Mouse (Mus musculus) embryonic facial prominence, embryonic 14.5 days (tissue): ENCODE measurements at regions not wholly inside any gene's neighbourhood (a gene's known extent, or its start where the extent isn't known, plus 50 kb on each side); places are given as distances from the start of the nearest gene placed in this dataset.
A peak's percentile ranks its signal among the peaks of the same experiment; 100 is the strongest.

Experiments used
- ATAC-seq: fragments of 200-750 bp; cut with Nextera tagmentation; 2 replicates; pipeline ENCODE4 v1.8.0; 2017; ENCODE audit warnings: low read depth, moderate number of reproducible peaks, moderate TSS enrichment
- DNase-seq: peaks from one replicate; pipeline ENCODE4 v3.0.0-alpha.2; 2015; ENCODE audit warnings: low spot score
- H3K27ac ChIP-seq: fragments of 300-500 bp; sonication (generic); replicated peaks from 2 replicates; pipeline ENCODE4 v1.5.1; 2014; ENCODE audit warnings: low read depth, mild to moderate bottlenecking, low read length, moderate library complexity
- H3K27me3 ChIP-seq: fragments of 300-500 bp; sonication (generic); replicated peaks from 2 replicates; pipeline ENCODE4 v1.6.1; 2014; ENCODE audit warnings: low read length; ENCODE audit not compliant: control insufficient read depth, insufficient read depth
- H3K36me3 ChIP-seq: fragments of 300-500 bp; sonication (generic); 2 replicates; pipeline ENCODE4 v1.6.1; 2014; ENCODE audit warnings: low read length, mixed read lengths; ENCODE audit not compliant: control insufficient read depth, insufficient read depth
- H3K4me1 ChIP-seq: fragments of 300-500 bp; sonication (generic); 2 replicates; pipeline ENCODE4 v1.6.1; 2014; ENCODE audit warnings: antibody characterized with exemption, low read length; ENCODE audit not compliant: control insufficient read depth, insufficient read depth
- H3K4me2 ChIP-seq: fragments of 300-500 bp; sonication (generic); 2 replicates; pipeline ENCODE4 v1.6.1; 2014; ENCODE audit warnings: low read depth, mild to moderate bottlenecking, low read length, moderate library complexity, mixed read lengths
- H3K4me3 ChIP-seq: fragments of 300-500 bp; sonication (generic); 2 replicates; pipeline ENCODE4 v1.5.1; 2014; ENCODE audit warnings: low read depth, mild to moderate bottlenecking, low read length
- H3K9ac ChIP-seq: fragments of 300-500 bp; sonication (generic); 2 replicates; pipeline ENCODE4 v1.6.1; 2014; ENCODE audit warnings: low read depth, mild to moderate bottlenecking, low read length, moderate library complexity, mixed read lengths
- H3K9me3 ChIP-seq: fragments of 300-500 bp; sonication (generic); 2 replicates; pipeline ENCODE4 v1.6.1; 2016; ENCODE audit warnings: low read length; ENCODE audit not compliant: control insufficient read depth
- WGBS: fragments of 180-500 bp; shearing (Covaris S2); extraction: QIAGEN DNeasy Blood & Tissue Kit; methylation state at CpG from one replicate; pipeline ENCODE4 v1.1.7; 2014; 5-methylcytosine and 5-hydroxymethylcytosine counted together

DNA sequence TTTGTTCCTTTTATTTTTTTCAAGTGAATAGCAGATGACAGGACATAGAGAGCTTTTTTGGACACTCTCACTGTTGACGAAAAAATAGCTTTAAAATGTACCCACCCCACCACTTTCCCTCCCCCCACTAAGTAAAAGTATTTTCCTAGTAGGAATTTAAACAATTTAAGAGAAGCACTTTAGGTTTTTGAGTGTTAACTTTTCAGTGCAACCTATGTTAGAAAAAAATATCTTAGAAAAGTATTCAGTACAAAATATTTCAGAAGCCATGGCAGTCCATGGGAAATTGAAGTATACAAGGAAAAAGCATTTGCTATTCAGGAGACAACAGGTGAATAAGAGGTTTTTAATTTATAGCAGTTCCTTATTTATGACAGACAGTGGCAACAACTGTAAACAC lies 431.9 kb downstream of the Gja1 start:
- H3K9ac ChIP-seq: no peak overlapping the region
- H3K27ac ChIP-seq: no peak overlapping the region
- no peak for ATAC-seq
- no peak overlapping the region for H3K4me2 ChIP-seq
- no peak for DNase-seq
- 0 out of 2 replicates have a peak, but pooled peaks cover 7% of the 10 kb centered on the region for H3K4me1 ChIP-seq
- no peaks in the 10 kb centered on the region for H3K27me3 ChIP-seq
- H3K4me3 ChIP-seq: no peak overlapping the region
- no peaks in the 10 kb centered on the region for H3K36me3 ChIP-seq
- no peaks in the 10 kb centered on the region for H3K9me3 ChIP-seq
- whole genome bisulfite sequencing: 63% methylated on average over 1 of the region's 1 CpGs

DNA sequence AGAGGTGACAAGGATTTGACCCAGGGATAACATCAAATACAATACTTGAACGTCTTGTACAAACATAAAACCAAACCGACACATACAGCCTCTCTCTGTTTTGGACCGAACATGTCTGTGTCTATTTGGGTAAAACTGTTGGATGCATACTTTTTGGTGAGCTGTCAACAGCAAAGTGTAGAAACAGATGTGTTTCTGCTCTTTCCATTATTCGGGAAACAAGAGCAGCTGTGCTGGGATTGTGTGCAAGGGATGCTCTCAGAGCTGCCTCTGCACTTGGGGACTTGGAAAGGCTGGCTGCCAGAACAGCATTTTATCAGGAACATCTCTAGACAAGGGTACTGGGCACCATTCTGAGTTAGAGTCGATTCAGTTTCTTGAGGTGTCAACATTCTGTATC lies 445.0 kb downstream of the Gja1 start:
- no peak overlapping the region for H3K4me2 ChIP-seq
- H3K9me3 ChIP-seq: no peaks in the 10 kb centered on the region
- peak overlapping the region; percentile 39; the same call in 1 of the 2 replicates for H3K27ac ChIP-seq
- no peak overlapping the region for H3K9ac ChIP-seq
- WGBS: 29% methylated on average over 5 of the region's 5 CpGs
- H3K27me3 ChIP-seq: no peaks in the 10 kb centered on the region
- ATAC-seq (no peak), DNase-seq (peak; percentile 76)
- H3K36me3 ChIP-seq: no peaks in the 10 kb centered on the region
- no peak overlapping the region for H3K4me3 ChIP-seq
- no peaks in the 10 kb centered on the region for H3K4me1 ChIP-seq

DNA sequence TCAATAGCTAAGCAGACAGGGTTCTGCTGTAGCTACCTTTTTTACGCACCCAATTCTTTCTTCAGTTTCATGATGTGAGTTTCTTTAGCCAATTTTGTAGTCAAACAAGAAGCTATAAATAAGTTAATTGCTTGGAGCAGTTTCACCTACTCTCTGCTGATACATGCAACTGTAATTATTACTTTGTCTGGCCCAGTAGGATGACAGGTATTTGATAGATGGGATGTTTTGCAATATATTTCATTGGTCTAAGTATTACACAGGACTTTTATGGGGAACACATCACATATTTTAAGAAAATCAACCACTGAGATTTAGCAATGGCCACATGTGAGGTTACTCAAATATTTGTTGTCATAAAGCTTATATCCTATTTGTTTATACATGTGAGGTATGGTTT lies 454.2 kb downstream of the Gja1 start:
- Histone ChIP-seq H3K4me1 (no peaks in the 10 kb centered on the region; the same call in 1 of the 2 replicates), H3K36me3 (no peaks in the 10 kb centered on the region), H3K4me3 (no peak overlapping the region), H3K9ac (no peak overlapping the region), H3K27me3 (no peaks in the 10 kb centered on the region), H3K9me3 (no peaks in the 10 kb centered on the region), H3K4me2 (no peak overlapping the region), H3K27ac (no peak overlapping the region)
- ATAC-seq (no peak), DNase-seq (no peak)
- 82% methylated on average over 1 of the region's 1 CpGs for WGBS

DNA sequence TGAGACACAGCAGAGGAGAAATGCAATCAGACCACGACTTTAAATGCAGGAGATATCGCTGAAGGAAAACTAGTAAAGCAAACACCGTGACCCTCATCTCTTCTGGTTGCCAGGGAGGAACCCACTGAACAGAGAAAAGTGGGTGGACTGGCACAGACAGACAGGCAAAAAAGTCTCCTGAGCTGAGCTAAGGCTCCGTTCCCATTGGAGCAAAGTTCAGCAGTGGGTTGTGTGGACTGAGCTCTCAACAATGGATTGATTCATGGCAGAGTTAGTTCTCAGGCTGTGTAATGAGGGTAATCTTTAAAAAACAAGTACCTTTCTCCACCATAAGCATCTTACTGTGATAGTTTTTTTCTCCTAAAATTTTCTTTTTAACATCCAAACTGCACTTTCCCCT lies 454.8 kb downstream of the Gja1 start:
- ATAC-seq (no peak), DNase-seq (no peak)
- H3K9me3 ChIP-seq: no peaks in the 10 kb centered on the region
- no peaks in the 10 kb centered on the region for H3K27me3 ChIP-seq
- H3K4me2 ChIP-seq: no peak overlapping the region
- no peak overlapping the region for H3K27ac ChIP-seq
- no peaks in the 10 kb centered on the region for H3K36me3 ChIP-seq
- H3K4me3 ChIP-seq: no peak overlapping the region
- H3K9ac ChIP-seq: no peak overlapping the region
- 83% methylated on average over 4 of the region's 4 CpGs for WGBS
- no peaks in the 10 kb centered on the region; the same call in 1 of the 2 replicates for H3K4me1 ChIP-seq

DNA sequence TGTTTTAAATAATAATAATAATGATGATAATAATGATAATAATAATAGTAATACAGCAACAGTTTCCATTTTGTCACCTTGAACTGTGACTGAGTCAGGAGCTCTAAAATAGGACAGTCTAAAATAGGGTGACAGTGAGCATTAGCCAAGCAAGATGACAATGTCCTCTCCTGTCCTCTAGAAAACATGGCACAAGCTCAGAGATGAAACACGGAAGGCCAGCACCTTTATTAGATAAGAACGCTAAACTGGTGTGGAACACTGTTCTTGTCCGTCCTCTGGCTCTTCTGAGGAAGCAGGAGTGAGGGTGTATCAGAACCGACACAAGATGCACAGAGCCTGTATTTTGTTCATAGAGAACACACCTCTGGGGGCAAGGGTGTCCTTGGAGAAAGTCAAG lies 459.0 kb downstream of the Gja1 start:
- ATAC-seq (no peak), DNase-seq (no peak)
- Histone ChIP-seq H3K4me2 (no peak overlapping the region), H3K27ac (no peak overlapping the region), H3K4me1 (no peaks in the 10 kb centered on the region; the same call in 1 of the 2 replicates), H3K36me3 (no peaks in the 10 kb centered on the region), H3K4me3 (no peak overlapping the region), H3K9me3 (no peaks in the 10 kb centered on the region), H3K27me3 (no peaks in the 10 kb centered on the region), H3K9ac (no peak overlapping the region)
- 90% methylated on average over 4 of the region's 4 CpGs for WGBS

DNA sequence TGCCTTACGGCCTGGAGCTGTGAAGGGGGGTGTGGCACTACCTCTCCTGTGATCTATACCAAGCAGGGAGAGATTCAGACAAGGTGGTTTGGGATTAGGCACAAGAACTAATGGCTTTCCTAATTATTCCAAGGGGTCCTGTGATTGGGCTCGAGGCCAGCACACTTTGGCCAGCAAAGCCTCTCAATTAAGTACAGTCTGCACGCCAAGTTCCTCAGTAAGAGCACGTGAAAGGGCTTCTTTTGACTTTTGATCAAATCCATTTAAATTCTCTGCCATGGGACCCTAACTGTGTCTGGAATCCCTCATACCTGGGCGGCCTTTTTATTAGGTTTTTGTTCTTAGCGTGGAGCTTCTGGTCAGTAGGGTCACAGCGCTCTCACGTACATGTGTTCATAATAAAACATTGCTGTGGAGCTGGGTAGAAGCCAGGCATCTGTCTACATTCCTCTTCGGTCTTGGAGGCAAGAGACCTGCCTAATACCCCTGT lies 461.9 kb downstream of the Gja1 start:
- no peak overlapping the region for H3K9ac ChIP-seq
- H3K4me2 ChIP-seq: no peak overlapping the region
- H3K4me3 ChIP-seq: no peak overlapping the region
- H3K9me3 ChIP-seq: no peaks in the 10 kb centered on the region
- H3K27ac ChIP-seq: no peak overlapping the region
- DNase-seq (peak; percentile 36), ATAC-seq (peak; percentile 55; the same call in 1 of the 2 replicates)
- H3K36me3 ChIP-seq: no peaks in the 10 kb centered on the region
- 30% methylated on average over 9 of the region's 9 CpGs for WGBS
- 0 out of 2 replicates have a peak, but pooled peaks cover 6% of the 10 kb centered on the region for H3K4me1 ChIP-seq
- no peaks in the 10 kb centered on the region for H3K27me3 ChIP-seq

DNA sequence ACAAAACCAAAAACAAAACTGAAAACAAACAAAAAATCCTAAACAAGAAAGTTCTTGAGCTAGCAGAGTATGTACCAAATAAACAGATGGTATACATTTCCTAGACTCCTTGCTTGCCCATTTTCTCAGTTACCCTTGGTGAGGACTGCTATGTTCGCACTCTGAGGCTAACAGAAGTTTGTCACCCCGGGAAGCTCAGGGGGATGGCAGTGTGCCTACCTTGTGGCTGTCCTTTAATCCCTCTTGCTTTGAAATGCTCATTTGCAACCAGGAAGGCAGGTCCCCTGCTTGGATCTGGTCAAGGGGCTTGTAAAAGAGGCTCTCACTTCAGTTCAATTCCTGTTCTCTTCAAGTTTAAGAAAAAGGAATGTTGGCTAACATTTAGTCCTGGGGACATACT lies 462.4 kb downstream of the Gja1 start:
- H3K9me3 ChIP-seq: no peaks in the 10 kb centered on the region
- DNase-seq: no peak
- 26% methylated on average over 2 of the region's 2 CpGs for WGBS
- no peak overlapping the region for H3K9ac ChIP-seq
- no peak overlapping the region for H3K27ac ChIP-seq
- no peaks in the 10 kb centered on the region for H3K27me3 ChIP-seq
- H3K4me2 ChIP-seq: no peak overlapping the region
- no peak overlapping the region for H3K4me3 ChIP-seq
- 0 out of 2 replicates have a peak, but pooled peaks cover 6% of the 10 kb centered on the region for H3K4me1 ChIP-seq
- ATAC-seq: no peak
- no peaks in the 10 kb centered on the region for H3K36me3 ChIP-seq

DNA sequence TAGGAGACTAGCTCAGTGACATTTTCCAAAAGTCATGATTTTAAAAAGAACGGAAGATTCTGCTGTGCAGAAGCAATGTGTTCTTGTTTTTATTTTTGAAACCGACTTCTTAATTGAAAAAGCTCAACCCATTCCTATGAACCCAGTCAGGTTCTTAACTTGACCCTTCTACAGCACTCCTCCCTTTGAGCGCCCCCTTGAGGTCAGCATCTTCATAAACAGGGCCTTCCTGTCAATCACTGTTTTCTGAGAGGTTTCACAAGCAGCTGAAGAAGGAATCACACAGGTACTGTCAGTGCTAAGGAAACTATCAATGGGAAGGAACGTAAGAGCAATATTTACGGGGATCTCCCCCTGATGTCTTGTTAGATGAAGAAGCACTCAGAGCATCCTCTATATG lies 463.6 kb downstream of the Gja1 start:
- 0 out of 2 replicates have a peak, but pooled peaks cover 6% of the 10 kb centered on the region for H3K4me1 ChIP-seq
- DNase-seq: no peak
- H3K27ac ChIP-seq: no peak overlapping the region
- H3K27me3 ChIP-seq: no peaks in the 10 kb centered on the region
- peaks cover 3% of the 10 kb centered on the region; the same call in 1 of the 2 replicates for H3K9me3 ChIP-seq
- 70% methylated on average over 5 of the region's 5 CpGs for whole genome bisulfite sequencing
- no peak overlapping the region for H3K4me2 ChIP-seq
- H3K36me3 ChIP-seq: no peaks in the 10 kb centered on the region
- H3K4me3 ChIP-seq: no peak overlapping the region
- H3K9ac ChIP-seq: no peak overlapping the region
- no peak for ATAC-seq

DNA sequence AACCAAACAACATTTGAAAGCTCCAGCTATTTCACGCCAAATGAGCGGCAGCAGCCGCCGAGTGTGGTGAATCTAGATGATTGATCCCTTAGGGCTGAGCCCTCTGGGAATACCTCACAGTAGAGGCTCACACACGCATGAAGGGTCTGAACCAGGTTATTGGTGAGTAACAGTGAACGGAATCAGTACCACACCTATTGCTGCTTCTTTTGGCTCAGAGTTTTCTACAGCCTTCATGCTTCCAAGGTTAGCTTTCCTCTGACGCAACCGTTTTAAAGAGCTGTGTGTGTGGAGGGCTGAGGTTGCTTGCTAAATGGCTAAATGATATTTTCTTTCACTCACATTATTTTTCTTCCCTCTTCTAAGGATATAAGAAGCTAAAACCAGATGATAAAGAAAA lies 464.4 kb downstream of the Gja1 start:
- DNase-seq: no peak
- Histone ChIP-seq H3K4me1 (0 out of 2 replicates have a peak, but pooled peaks cover 6% of the 10 kb centered on the region), H3K27ac (no peak overlapping the region), H3K9me3 (peaks cover 3% of the 10 kb centered on the region; the same call in 1 of the 2 replicates), H3K4me3 (no peak overlapping the region), H3K36me3 (no peaks in the 10 kb centered on the region), H3K4me2 (no peak overlapping the region), H3K27me3 (no peaks in the 10 kb centered on the region), H3K9ac (no peak overlapping the region)
- WGBS: 40% methylated on average over 8 of the region's 8 CpGs
- ATAC-seq: no peak
